Mouse (Mus musculus) thymus, postnatal 14 days (tissue): ENCODE data around the gene Defb36.

Experiments
- DNase-seq: peaks from one replicate; pipeline ENCODE4 v3.0.0; 2021

Gene Defb36

DNA sequence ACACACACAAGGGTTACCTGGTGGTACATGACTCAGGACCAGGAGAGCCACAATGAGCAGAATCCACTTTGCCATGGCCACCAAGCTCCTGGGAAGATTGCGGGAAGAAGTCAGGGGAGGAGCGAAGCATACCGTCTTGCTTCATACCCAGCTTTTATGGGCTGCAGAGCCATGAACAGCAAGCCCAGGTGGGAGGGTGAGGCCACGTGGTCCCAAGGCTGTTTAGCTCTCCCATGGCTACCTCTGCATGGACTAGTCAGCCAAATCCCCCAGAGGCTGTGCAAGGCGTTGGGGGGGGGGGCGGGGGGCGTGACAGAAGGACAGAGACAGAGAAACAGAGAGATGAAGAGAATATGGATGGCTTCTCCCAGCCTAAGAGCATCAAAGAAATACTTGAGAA is 18.8 kb downstream of the Defb36 start, which contains the start of gene Defb25:
Gene Defb25, minus strand, starts transcription at position 101 of the 400 bp plus-strand sequence.
- no peak for DNase-seq

GRCm38 (mm10) chr2:152624566-152624965 is 20.4 kb downstream of the Defb36 start:
- DNase-seq: no peak

- DNase-seq: no peak
Observed at GRCm38 (mm10) chr2:152625256-152625655, 21.1 kb downstream of the Defb36 start.

GRCm38 (mm10) chr2:152626774-152627591 is 22.9 kb downstream of the Defb36 start, which contains the start of gene Rem1:
Gene Rem1 (plus strand): TSS chr2:152626951.
- DNase-seq: no peak

- DNase-seq: no peak
Observed at GRCm38 (mm10) chr2:152628066-152628465, 23.9 kb downstream of the Defb36 start.

GRCm38 (mm10) chr2:152629239-152629638 is 25.1 kb downstream of the Defb36 start:
- DNase-seq: no peak

DNA sequence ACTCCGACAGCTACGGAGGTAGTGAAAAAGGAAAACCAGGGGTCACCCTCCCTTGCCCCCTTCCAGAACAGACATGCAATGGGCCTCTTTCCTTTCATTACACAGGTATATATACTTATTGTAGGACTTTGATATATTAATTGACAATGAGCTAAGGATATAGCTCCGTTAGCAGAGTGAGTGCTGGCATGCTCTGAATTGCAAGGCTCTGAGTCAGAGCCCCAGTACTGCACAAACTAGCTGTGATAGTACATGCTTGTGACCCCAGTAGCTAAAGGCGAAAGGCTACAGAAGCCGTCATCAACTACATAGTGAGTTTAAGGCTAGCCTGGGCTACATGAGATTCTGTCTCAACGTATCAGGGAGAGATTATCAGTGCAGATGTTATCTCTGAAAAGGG is 25.8 kb downstream of the Defb36 start:
- DNase-seq: no peak

DNA sequence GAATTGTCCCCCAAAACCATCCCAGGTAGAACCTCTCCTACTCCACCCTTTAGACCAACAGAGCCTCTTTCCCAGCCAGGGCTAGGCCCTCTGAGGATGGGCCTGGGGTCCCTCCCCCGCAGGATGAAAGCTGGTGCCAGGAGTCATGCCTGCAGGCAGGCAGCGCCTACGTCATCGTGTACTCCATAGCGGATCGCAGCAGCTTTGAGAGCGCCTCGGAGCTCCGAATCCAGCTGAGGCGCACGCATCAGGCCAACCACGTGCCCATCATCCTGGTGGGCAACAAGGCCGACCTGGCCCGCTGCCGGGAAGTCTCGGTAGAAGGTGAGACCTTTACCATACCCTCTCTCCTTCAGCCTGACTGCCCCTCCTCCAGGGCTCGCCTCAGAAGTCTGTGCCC is 29.2 kb downstream of the Defb36 start:
- DNase-seq: no peak

GRCm38 (mm10) chr2:152634311-152634710 is 30.2 kb downstream of the Defb36 start:
- DNase-seq: no peak

DNA sequence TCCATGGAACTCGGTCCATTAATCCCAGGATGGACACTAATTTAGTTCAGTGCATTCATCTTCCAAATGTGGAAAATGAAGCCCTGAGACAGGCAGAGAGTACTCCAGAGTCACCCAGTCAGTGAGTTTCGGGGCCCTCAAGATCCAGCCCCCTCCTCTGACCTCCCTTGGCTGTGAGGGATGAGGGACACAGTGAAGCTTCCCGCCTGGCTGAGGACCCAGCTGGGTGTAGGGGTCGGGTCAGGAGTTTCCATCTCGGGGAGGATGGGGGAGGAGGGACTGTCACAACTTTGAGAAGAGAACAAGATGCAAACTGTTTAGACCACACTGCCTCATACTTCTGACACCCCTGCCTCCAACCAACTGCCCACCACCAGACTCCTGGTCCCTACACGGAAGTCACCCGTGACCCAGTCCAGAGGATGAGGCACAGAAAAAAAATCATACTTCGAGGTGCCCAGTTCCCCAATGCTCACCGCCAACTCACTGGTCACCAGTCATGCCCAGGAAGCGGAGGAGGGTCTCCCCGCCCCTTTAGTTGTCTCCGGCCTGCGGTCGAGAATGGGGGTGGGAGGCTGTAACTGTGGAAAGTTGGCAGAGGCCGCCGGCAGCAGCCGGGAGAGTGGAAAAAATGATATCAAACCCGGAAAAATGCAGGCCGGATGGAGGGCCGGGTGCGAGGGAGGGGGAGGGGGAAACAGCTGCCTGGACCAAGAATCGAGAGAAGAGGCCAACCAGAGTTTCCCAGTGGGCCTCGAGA is 32.3 kb downstream of the Defb36 start:
- no peak for DNase-seq

DNA sequence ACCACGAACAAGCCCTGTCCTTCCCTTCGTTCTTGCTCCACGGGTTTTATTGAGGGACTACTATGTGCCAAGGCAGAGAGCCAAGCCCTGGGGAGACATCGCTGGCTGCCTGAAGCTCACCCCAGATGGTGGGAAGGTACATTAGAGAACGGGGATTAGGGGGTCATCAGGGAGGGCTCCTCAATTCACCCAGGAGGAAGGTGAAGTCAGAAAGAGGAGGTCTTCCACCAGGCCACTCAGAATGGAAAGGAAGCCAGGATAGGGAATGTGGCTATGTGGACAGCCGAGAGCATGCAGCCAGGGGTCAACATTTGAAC is 32.8 kb downstream of the Defb36 start:
- no peak for DNase-seq

DNA sequence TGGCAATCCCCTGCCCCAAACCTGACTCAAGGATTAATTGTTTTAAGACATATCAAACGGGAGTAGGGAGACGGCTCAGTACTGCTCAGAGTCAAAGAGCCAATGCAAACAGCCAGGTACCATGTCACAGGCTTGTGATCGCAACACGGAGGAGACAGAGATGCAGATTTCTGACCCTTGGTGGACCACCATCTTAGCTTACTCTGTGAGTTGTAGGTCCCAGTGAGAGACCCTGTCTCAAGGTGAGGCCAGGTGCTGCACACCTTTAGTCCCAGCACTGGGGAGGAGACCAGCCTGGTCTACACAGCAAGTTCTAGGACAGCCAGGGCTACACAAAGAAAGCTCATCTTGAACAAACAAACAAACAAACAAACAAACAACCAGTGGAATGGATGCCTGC is 33.3 kb downstream of the Defb36 start:
- DNase-seq: no peak

DNA sequence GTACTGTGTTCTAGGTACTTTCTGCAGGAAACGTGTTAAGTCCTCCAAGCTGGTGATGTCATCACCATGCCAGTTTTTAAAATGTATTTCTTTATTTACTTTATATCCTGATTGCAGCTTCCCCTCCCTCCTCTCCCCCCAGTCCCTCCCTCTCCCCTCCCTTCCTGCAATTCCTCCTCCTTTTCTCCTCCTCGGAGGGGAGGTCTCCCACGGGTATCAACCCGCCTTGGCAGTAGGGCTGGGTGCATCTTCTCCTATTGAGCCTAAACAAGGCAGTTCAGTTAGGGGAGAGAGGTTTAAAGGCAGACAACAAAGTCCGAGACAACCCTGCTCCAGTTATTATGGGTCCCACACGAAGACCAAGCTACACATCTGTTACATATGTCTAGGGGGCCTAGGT is 34.7 kb downstream of the Defb36 start:
- DNase-seq: no peak

DNA sequence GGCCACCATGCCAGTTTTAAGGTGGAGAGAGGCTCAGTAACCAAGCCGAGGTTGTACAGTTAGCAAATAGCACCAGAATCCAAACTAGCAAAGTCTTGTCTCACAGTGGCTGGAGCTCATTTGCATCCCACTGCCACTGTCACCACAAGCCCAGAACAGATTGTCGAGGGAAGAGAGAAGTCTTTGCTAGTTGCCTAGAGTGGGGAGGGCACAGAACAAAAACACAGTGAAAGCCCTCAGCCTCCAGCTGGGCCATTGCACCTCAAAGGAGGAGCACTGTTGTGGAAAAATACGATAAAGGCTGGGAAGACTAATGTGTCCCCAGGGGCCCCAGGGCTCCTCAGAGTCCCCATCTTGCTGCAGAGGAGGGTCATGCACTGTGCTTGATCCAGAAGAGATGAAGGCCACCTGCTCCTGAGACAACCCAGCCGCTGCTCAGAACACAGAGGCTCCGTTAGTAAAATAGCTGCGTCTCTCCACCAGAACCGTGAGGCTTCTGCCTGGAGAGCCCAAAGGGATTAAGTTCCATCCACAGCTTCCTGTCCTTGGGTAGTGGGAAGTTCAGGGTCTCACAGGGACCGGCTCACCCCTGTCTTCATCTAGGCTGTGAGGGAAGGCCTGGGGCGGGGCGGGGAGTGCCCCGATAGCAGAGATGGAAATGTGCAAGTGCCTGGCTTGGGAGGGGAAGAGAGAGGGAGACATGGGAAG is 35.4 kb downstream of the Defb36 start:
- DNase-seq: no peak

DNA sequence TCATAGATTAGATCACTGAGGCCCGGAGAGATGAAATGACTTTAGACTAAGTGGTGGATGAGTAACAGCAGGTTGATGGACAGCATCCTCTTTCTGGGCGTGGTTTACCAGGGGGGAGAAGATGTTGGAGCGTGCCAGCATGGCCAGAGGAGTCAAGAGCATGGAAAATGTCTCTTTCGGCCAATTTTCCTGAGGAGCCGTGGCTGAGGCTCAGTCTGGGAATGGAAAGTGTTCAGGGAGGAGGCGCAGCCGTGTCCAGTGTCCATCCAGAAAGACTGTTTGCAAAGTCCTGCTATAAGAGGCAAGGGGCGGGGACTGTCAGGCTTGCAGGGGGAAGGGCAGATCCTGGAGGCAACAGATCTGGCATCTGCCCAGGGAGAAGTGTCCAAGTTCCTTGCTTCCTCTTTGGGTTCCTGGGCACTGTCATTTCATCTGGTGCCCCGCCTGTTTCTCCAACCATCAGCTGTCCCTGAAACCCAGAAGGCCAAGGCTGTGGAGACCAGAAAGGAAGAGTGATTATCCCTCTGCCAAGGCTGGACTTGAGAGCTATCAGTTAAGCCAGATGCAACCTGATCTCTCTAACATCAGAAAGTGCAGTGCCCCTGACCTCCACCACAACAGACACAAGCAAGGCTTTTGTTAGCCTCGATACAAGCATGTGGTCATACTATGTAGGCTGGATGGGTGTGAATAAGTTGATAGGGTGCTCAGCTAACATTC is 48.9 kb downstream of the Defb36 start:
- DNase-seq: no peak

DNA sequence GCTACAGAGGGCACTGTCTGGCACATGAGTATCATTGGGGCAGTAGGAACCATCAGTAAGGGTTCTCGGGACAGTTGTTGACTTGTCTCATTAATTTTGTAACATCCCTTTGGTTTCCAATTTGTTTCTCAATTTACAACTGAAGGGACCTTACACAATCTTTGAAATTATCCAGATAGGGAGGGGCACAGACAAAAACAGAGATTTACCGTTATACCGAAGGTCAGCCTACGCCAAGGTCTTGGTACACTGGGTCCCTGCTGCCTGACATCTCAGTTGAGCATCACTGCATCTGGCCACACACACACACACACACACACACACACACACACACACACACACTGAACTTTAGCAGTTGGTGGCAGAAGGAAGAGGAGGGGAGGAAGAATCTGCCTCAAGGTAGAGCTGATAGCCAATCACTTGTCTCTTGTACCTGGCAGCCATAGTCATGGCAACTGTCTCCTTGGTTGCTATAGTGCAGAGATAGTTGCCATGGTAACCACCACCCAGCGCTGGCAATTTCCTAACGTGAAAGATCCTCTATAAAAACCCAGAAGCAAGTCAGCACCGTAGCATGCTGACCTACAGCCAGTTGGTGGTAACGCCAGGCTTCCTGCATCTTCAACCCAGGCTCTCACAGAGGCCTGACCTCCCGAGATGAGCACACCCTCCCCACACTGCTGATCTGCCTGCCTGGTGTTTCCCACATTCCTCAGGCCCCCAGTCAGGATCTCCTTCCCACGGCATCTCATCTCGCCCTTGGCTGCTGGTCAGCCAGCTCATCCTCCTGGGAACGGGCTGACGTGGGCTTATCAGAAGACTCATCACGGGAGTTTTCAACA is 50.0 kb downstream of the Defb36 start:
- DNase-seq: peak; percentile 25

GRCm38 (mm10) chr2:152657398-152657797 is 53.3 kb downstream of the Defb36 start:
- DNase-seq: no peak

GRCm38 (mm10) chr2:152661163-152661562 is 57.0 kb downstream of the Defb36 start:
- DNase-seq: no peak
